Mouse (Mus musculus) monocyte, adult 5-6 weeks (primary cell): Measurements from ENCODE around the gene Chic1. TPM values are rescaled to one million over a fixed set of nuclear protein-coding genes. Genes with fewer than 3 reads are reported as not detected.

Experiments used
- ATAC-seq: fragments of 153-309, 156-312 bp; replicated peaks from 2 replicates; pipeline ENCODE4 v1.8.0; 2017; ENCODE audit warnings: mild to moderate bottlenecking; ENCODE audit not compliant: low TSS enrichment, insufficient number of reproducible peaks, severe bottlenecking, poor library complexity, low FRiP score
- total RNA-seq: library from RNA; stranded (forward); fragments of 200-1000, 200-491, 200-594 nt; gene quantifications from 3 replicates; pipeline ENCODE4 v1.2.3, GENCODE M21; 2017

Chic1 gene
- total RNA-seq, 1 experiment from 2014 or later, result 1.1 TPM

GRCm38 (mm10) chrX:103414167-103414566 lies 57.9 kb downstream of the Chic1 start, which contains the start of gene Tsx:
Gene Tsx (plus strand): TSS chrX:103414467.
- ATAC-seq, result no peak

- no peak for ATAC-seq
Observed at GRCm38 (mm10) chrX:103421710-103422109, 65.4 kb downstream of the Chic1 start, which contains the start of gene Gm26992. Gene Gm26992 (plus strand): TSS chrX:103422010.

- no peak for ATAC-seq
Observed at GRCm38 (mm10) chrX:103427677-103428076, 71.4 kb downstream of the Chic1 start.

GRCm38 (mm10) chrX:103432293-103432692 lies 76.0 kb downstream of the Chic1 start:
- ATAC-seq, result no peak

GRCm38 (mm10) chrX:103438023-103438422 lies 81.7 kb downstream of the Chic1 start:
- no peak for ATAC-seq

GRCm38 (mm10) chrX:103440803-103441202 lies 84.5 kb downstream of the Chic1 start:
- no peak for ATAC-seq

GRCm38 (mm10) chrX:103443755-103444154 lies 87.5 kb downstream of the Chic1 start:
- no peak for ATAC-seq

Other genes starting within 250 kb of the Chic1 start
- gene Nap1l2, start 169.8 kb upstream of the Chic1 start, total RNA-seq, result 1.1 to 1.5 TPM in 2 of 3 replicates, not detected in the other
- not detected in 3 replicates for gene Cdx4, start 35.1 kb upstream of the Chic1 start, total RNA-seq
- not detected in 3 replicates for gene Tsx, start 58.0 kb downstream of the Chic1 start, total RNA-seq
- not detected in 3 replicates for gene Gm26992, start 65.5 kb downstream of the Chic1 start, total RNA-seq